Comparison of ENCODE assay signal across 25 mouse cellular contexts in genomic region chr7:38075487-38075886, GRCm38 (mm10). TPM values are rescaled to one million over a fixed set of nuclear protein-coding genes. Genes with fewer than 3 reads are reported as not detected.
DNase-seq lines count a peak whose midpoint lies in the region; ATAC-seq and TF ChIP-seq lines count a peak whose summit lies in the region.
"Had no signal": no experiment of that assay in that cellular context is flagged by ENCODE, and none has a peak within 500 bp of the region (broad histone marks: within the 10 kb centered on the region; RNA-seq: fewer than 3 reads in every experiment).

No protein-coding gene starts in this region.

- H3K4me1 ChIP-seq in midbrain, embryonic 10.5 days: peaks cover 24% of the 10 kb centered on the region
- peaks cover 13% of the 10 kb centered on the region for H3K4me1 ChIP-seq in midbrain, embryonic 15.5 days
- H3K4me1 ChIP-seq in ES-Bruce4 (ENCODE audit: control insufficient read depth, insufficient read depth, low read length): no peaks in the 10 kb centered on the region
- H3K4me1 ChIP-seq: liver, embryonic 15.5 days; lung, embryonic 15.5 days had no signal

- peaks cover 21% of the 10 kb centered on the region for H3K27me3 ChIP-seq in midbrain, embryonic 10.5 days (ENCODE audit: low read depth, poor library complexity, severe bottlenecking)
- no peaks in the 10 kb centered on the region for H3K27me3 ChIP-seq in midbrain, embryonic 15.5 days (replicated peaks)
- no peaks in the 10 kb centered on the region for H3K27me3 ChIP-seq in ES-Bruce4 (ENCODE audit: control insufficient read depth, insufficient read depth, low read length, poor library complexity, severe bottlenecking)
- H3K27me3 ChIP-seq: embryonic facial prominence, embryonic 12.5 days had no signal

- ATAC-seq in midbrain, embryonic 15.5 days (replicated peaks): no peak

- no peak for TF ChIP-seq POLR2A in ES-Bruce4 (IDR thresholded peaks at IDR 0.05; ENCODE audit: insufficient read depth, low read length)

- TF ChIP-seq CTCF in ES-Bruce4 (IDR thresholded peaks at IDR 0.05; ENCODE audit: low read depth, low read length): no peak

- H3K36me3 ChIP-seq in midbrain, embryonic 10.5 days: no peaks in the 10 kb centered on the region
- H3K36me3 ChIP-seq in midbrain, embryonic 15.5 days (replicated peaks): no peaks in the 10 kb centered on the region
- H3K36me3 ChIP-seq in ES-Bruce4 (ENCODE audit: control insufficient read depth, insufficient read depth, low read length, poor library complexity, severe bottlenecking): no peaks in the 10 kb centered on the region
- H3K36me3 ChIP-seq: embryonic facial prominence, embryonic 12.5 days; forebrain, embryonic 12.5 days; G1E; liver, embryonic 15.5 days; lung, embryonic 15.5 days had no signal

- H3K9ac ChIP-seq in midbrain, embryonic 15.5 days: no peak overlapping the region
- H3K9ac ChIP-seq in ES-Bruce4 (ENCODE audit: low read depth, poor library complexity, severe bottlenecking): peak overlapping the region; percentile 69
- H3K9ac ChIP-seq: embryonic facial prominence, embryonic 12.5 days; liver, embryonic 15.5 days; lung, embryonic 15.5 days had no signal

- no peak for TF ChIP-seq EP300 in ES-Bruce4 (IDR thresholded peaks at IDR 0.05; ENCODE audit: insufficient read depth, low read depth, low read length)

- H3K27ac ChIP-seq in midbrain, embryonic 10.5 days (replicated peaks): no peak overlapping the region
- no peak overlapping the region for H3K27ac ChIP-seq in midbrain, embryonic 15.5 days
- peak overlapping the region; percentile 46; the same call in 1 of the 2 replicates for H3K27ac ChIP-seq in ES-Bruce4 (ENCODE audit: insufficient read depth, low read length)
- H3K27ac ChIP-seq: embryonic facial prominence, embryonic 12.5 days; left cerebral cortex, adult 2 months; liver, embryonic 15.5 days; lung, embryonic 15.5 days had no signal

- peak overlapping the region; percentile 48; the same call in 1 of the 2 replicates for H3K4me3 ChIP-seq in midbrain, embryonic 10.5 days
- H3K4me3 ChIP-seq in midbrain, embryonic 15.5 days: no peak overlapping the region
- peak overlapping the region; percentile 94 for H3K4me3 ChIP-seq in ES-Bruce4 (ENCODE audit: low read depth, low read length)
- H3K4me3 ChIP-seq: left cerebral cortex, adult 2 months; liver, embryonic 15.5 days; lung, embryonic 15.5 days; megakaryocyte, embryonic 14.5 days had no signal

- H3K4me2 ChIP-seq in midbrain, embryonic 15.5 days: no peak overlapping the region
- H3K4me2 ChIP-seq: liver, embryonic 15.5 days; lung, embryonic 15.5 days had no signal

- no peaks in the 10 kb centered on the region for H3K9me3 ChIP-seq in midbrain, embryonic 10.5 days (replicated peaks)
- no peaks in the 10 kb centered on the region for H3K9me3 ChIP-seq in midbrain, embryonic 15.5 days
- no peaks in the 10 kb centered on the region for H3K9me3 ChIP-seq in ES-Bruce4 (replicated peaks; ENCODE audit: control insufficient read depth, insufficient read depth, low read length, poor library complexity, severe bottlenecking)
- H3K9me3 ChIP-seq: embryonic facial prominence, embryonic 12.5 days; forebrain, embryonic 12.5 days; G1E; liver, embryonic 15.5 days; lung, embryonic 15.5 days; megakaryocyte, embryonic 14.5 days had no signal

- peak; percentile 42 for DNase-seq in midbrain, embryonic 10.5 days (ENCODE audit: low spot score)
- DNase-seq in R1 (ENCODE audit: low read depth, low spot score): peak; percentile 91
- peak; percentile 29 for DNase-seq in embryo, embryonic 9.5 days (ENCODE audit: extremely low spot score)
- DNase-seq in gastrocnemius, postnatal 4 days (ENCODE audit: low spot score in 2 of 2): no peak
- DNase-seq in spleen, postnatal 4 days (ENCODE audit: low spot score in 2 of 2): no peak
- DNase-seq: adrenal gland, postnatal 14 days; cerebellum, postnatal 25 days; gastrocnemius, postnatal 36 days; heart, postnatal 36 days; kidney, adult 11 months; kidney, postnatal 10 days; liver; lung, postnatal 36 days; right cerebral cortex, postnatal 14 days; thymus, adult 18-20 months; thymus, postnatal 4 days had no signal

- WGBS in midbrain, embryonic 10.5 days: 58% methylated on average over 6 of the region's 6 CpGs
- 51% methylated on average over 6 of the region's 6 CpGs for WGBS in midbrain, embryonic 15.5 days

RNA-seq across cellular contexts. Expression of gene Ccne1, which starts 31.8 kb away (rescaled TPM):
- polyA plus RNA-seq in midbrain, embryonic 10.5 days (2016; fragmentation: Nextera tagmentation; extraction: Ambion mirVana): 71.1 and 94.2 TPM in 2 replicates
- 11.6 and 13.2 TPM in 2 replicates for polyA plus RNA-seq in midbrain, embryonic 15.5 days (2015; fragmentation: Nextera tagmentation; extraction: Ambion mirVana)
- 94.4 and 105 TPM in 2 replicates for polyA plus RNA-seq in ES-Bruce4 (2011; ENCODE audit: insufficient read depth, insufficient read length, low read depth, missing spikeins)
- total RNA-seq in gastrocnemius, postnatal 4 days (2021): 10 to 100 TPM; 25.3 to 26.2 TPM

RNA-seq across cellular contexts. Expression of gene Uri1, which starts 52.1 kb away (rescaled TPM):
- polyA plus RNA-seq in midbrain, embryonic 10.5 days (2016; fragmentation: Nextera tagmentation; extraction: Ambion mirVana): 43.6 and 44.2 TPM in 2 replicates
- polyA plus RNA-seq in midbrain, embryonic 15.5 days (2015; fragmentation: Nextera tagmentation; extraction: Ambion mirVana): 34.3 and 35.1 TPM in 2 replicates
- polyA plus RNA-seq in ES-Bruce4 (2011; ENCODE audit: insufficient read depth, insufficient read length, low read depth, missing spikeins): 182 and 205 TPM in 2 replicates
- 10 to 100 TPM; 40.4 to 49.5 TPM for total RNA-seq in gastrocnemius, postnatal 4 days (2021)

Comparison
In these comparisons a context has a peak if more than half of its experiments do, and no peak if none do; other contexts are left out.
1. DNase-seq: peak in midbrain, embryonic 10.5 days (single experiment), R1 (single experiment) and embryo, embryonic 9.5 days (single experiment); none in gastrocnemius, postnatal 4 days (0 of 2) and spleen, postnatal 4 days (0 of 2).